In genomic region chr12:31374603-31375282, GRCm38 (mm10) we compare ENCODE assay signal across 7 mouse cellular contexts. TPM values are rescaled to one million over a fixed set of nuclear protein-coding genes. Genes with fewer than 3 reads are reported as not detected.
DNase-seq lines count a peak whose midpoint lies in the region; ATAC-seq lines count a peak whose summit lies in the region.

No protein-coding gene starts in this region.

- WGBS in hindbrain, embryonic 16.5 days = 34% methylated on average over 9 of the region's 9 CpGs

- H3K27ac ChIP-seq in hindbrain, embryonic 16.5 days (ENCODE audit: low read depth, low read length) = no peak overlapping the region

- no peaks in the 10 kb centered on the region for H3K36me3 ChIP-seq in hindbrain, embryonic 16.5 days (ENCODE audit: control insufficient read depth, insufficient read depth, low read length)
- H3K36me3 ChIP-seq in megakaryocyte, embryonic 14.5 days (replicated peaks; ENCODE audit: low read length) = no peaks in the 10 kb centered on the region

- peak overlapping the region; percentile 55 for H3K4me2 ChIP-seq in hindbrain, embryonic 16.5 days (ENCODE audit: low read length)

- no peaks in the 10 kb centered on the region for H3K27me3 ChIP-seq in hindbrain, embryonic 16.5 days (replicated peaks; ENCODE audit: control insufficient read depth, insufficient read depth, low read length)
- H3K27me3 ChIP-seq in megakaryocyte, embryonic 14.5 days (replicated peaks) = no peaks in the 10 kb centered on the region

- H3K4me3 ChIP-seq in hindbrain, embryonic 16.5 days (ENCODE audit: low read length) = 0 out of 2 replicates have a peak overlapping the region, but pooled peaks have one; percentile 16
- peak overlapping the region; percentile 69 for H3K4me3 ChIP-seq in megakaryocyte, embryonic 14.5 days (replicated peaks)

- H3K4me1 ChIP-seq in hindbrain, embryonic 16.5 days (ENCODE audit: control insufficient read depth, insufficient read depth, low read depth, low read length) = peaks cover 5% of the 10 kb centered on the region
- peaks cover 28% of the 10 kb centered on the region for H3K4me1 ChIP-seq in megakaryocyte, embryonic 14.5 days

- no peaks in the 10 kb centered on the region for H3K9me3 ChIP-seq in hindbrain, embryonic 16.5 days (ENCODE audit: control insufficient read depth, low read length)
- H3K9me3 ChIP-seq in megakaryocyte, embryonic 14.5 days = no peaks in the 10 kb centered on the region

- peak; percentile 63 for ATAC-seq in activated CD4-positive, CD25-positive, alpha-beta regulatory T cell, adult 4 months
- ATAC-seq in hindbrain, embryonic 16.5 days = peak; percentile 89

- H3K9ac ChIP-seq in hindbrain, embryonic 16.5 days (ENCODE audit: low read depth, low read length) = peak overlapping the region; percentile 45; the same call in 1 of the 2 replicates

- peak; percentile 52 for DNase-seq in cerebellum, adult 9-11 months
- peak; percentile 27 to 60 for DNase-seq in frontal cortex, postnatal 10 days (ENCODE audit: low spot score in 2 of 2)
- peak; percentile 37 to 52 for DNase-seq in layer of hippocampus, postnatal 25 days (ENCODE audit: extremely low spot score in 1 of 2, low spot score in 1 of 2)
- peak; percentile 72 for DNase-seq in right cerebral cortex, adult 2 months (ENCODE audit: low spot score in 2 of 2)

RNA-seq across cellular contexts. Expression of gene Slc26a3, which starts 15.9 kb away (rescaled TPM):
- under 1 TPM in 1 of 2 experiments, not detected in 1; 0.20 TPM for polyA plus RNA-seq in activated CD4-positive, CD25-positive, alpha-beta regulatory T cell, adult 4 months (2017; shearing (Covaris generic))
- 0.09 and 0.11 TPM in 2 replicates for polyA plus RNA-seq in hindbrain, embryonic 16.5 days (2015; fragmentation: Nextera tagmentation; extraction: Ambion mirVana)
- total RNA-seq in layer of hippocampus, postnatal 25 days (2021) = under 1 TPM; 0.16 to 0.20 TPM
- polyA plus RNA-seq in megakaryocyte, embryonic 14.5 days (2012; ENCODE audit: insufficient read depth, low replicate concordance) = not detected in 2 replicates

RNA-seq across cellular contexts. Expression of gene Dld, which starts 23.5 kb away (rescaled TPM):
- 10 to 100 TPM; 86.2 to 88.3 TPM for polyA plus RNA-seq in activated CD4-positive, CD25-positive, alpha-beta regulatory T cell, adult 4 months (2017; shearing (Covaris generic))
- 122 and 130 TPM in 2 replicates for polyA plus RNA-seq in hindbrain, embryonic 16.5 days (2015; fragmentation: Nextera tagmentation; extraction: Ambion mirVana)
- total RNA-seq in layer of hippocampus, postnatal 25 days (2021) = 100 to 1,000 TPM; 104 to 107 TPM
- 2.8 TPM in 1 of 2 replicates, not detected in the other for polyA plus RNA-seq in megakaryocyte, embryonic 14.5 days (2012; ENCODE audit: insufficient read depth, low replicate concordance)

Comparison
In these comparisons a context has a peak if more than half of its experiments do, and no peak if none do; other contexts are left out.
1. RNA of gene Dld, which starts 23.5 kb away (polyA plus RNA-seq): 122 to 130 TPM in hindbrain, embryonic 16.5 days and 86.2 to 88.3 TPM in activated CD4-positive, CD25-positive, alpha-beta regulatory T cell, adult 4 months; 2.8 TPM in megakaryocyte, embryonic 14.5 days; every median in the first group is over 10 times any median in the second.
2. Peak in every context shown above with its lines, with median percentiles within 50 percentile points of each other: DNase-seq.